Mouse (Mus musculus): ENCODE results near the gene Stra6.

GRCm38 (mm10) chr9:58165779-58166178 lies 102.2 kb downstream of the Stra6 start:
- TF ChIP-seq CTCF (IDR thresholded peaks at IDR 0.05; ENCODE audit: insufficient read depth, low read length) (no peak), POLR2A (IDR thresholded peaks at IDR 0.05; ENCODE audit: borderline replicate concordance, extremely low read depth, low read depth, low read length) (no peak)
